In genomic region chr17:81542313-81543185, GRCm38 (mm10) we compare ENCODE assay signal across 8 mouse cellular contexts.
DNase-seq lines count a peak whose midpoint lies in the region; ATAC-seq lines count a peak whose summit lies in the region.
"Had no signal": no experiment of that assay in that cellular context is flagged by ENCODE, and none has a peak within 500 bp of the region (broad histone marks: within the 10 kb centered on the region; RNA-seq: fewer than 3 reads in every experiment).

No protein-coding gene starts in this region.

- no peaks in the 10 kb centered on the region for H3K4me1 ChIP-seq in liver, embryonic 11.5 days (replicated peaks; ENCODE audit: control insufficient read depth, insufficient read depth, low read length)
- H3K4me1 ChIP-seq: stomach, embryonic 15.5 days had no signal

- no peaks in the 10 kb centered on the region for H3K36me3 ChIP-seq in liver, embryonic 11.5 days (ENCODE audit: control insufficient read depth, insufficient read depth, low read length)
- H3K36me3 ChIP-seq: stomach, embryonic 15.5 days had no signal

- WGBS in liver, embryonic 11.5 days, result 77% methylated on average over 12 of the region's 12 CpGs

- no peak for ATAC-seq in liver, embryonic 11.5 days (replicated peaks; ENCODE audit: low FRiP score)

- H3K4me2 ChIP-seq in liver, embryonic 11.5 days, result no peak overlapping the region
- H3K4me2 ChIP-seq: stomach, embryonic 15.5 days had no signal

- H3K9me3 ChIP-seq in liver, embryonic 11.5 days (ENCODE audit: control insufficient read depth, low read length), result no peaks in the 10 kb centered on the region
- H3K9me3 ChIP-seq: stomach, embryonic 15.5 days had no signal

- H3K9ac ChIP-seq in liver, embryonic 11.5 days (ENCODE audit: low read depth, low read length), result no peak overlapping the region
- H3K9ac ChIP-seq: stomach, embryonic 15.5 days had no signal

- H3K27me3 ChIP-seq in liver, embryonic 11.5 days (replicated peaks; ENCODE audit: control insufficient read depth, insufficient read depth, low read length), result no peaks in the 10 kb centered on the region
- H3K27me3 ChIP-seq: stomach, embryonic 15.5 days had no signal

- H3K4me3 ChIP-seq in liver, embryonic 11.5 days (ENCODE audit: low read depth, low read length), result no peak overlapping the region
- H3K4me3 ChIP-seq: stomach, embryonic 15.5 days had no signal

- DNase-seq in right cerebral cortex, postnatal 14 days, result peak; percentile 14
- no peak for DNase-seq in right cerebral cortex, adult 2 months (ENCODE audit: low spot score in 2 of 2)
- peak; percentile 41 to 52 for DNase-seq in frontal cortex, adult 2 months (ENCODE audit: extremely low spot score in 1 of 2, low spot score in 1 of 2)
- peak; percentile 55 for DNase-seq in heart, postnatal 4 days
- no peak for DNase-seq in spleen, adult 12 weeks (ENCODE audit: low spot score)
- no peak for DNase-seq in thymus, adult 18-20 months
- DNase-seq in liver, embryonic 11.5 days (ENCODE audit: low spot score), result no peak

- H3K27ac ChIP-seq in liver, embryonic 11.5 days (ENCODE audit: low read depth, low read length), result no peak overlapping the region
- H3K27ac ChIP-seq: stomach, embryonic 15.5 days had no signal

Comparison
In these comparisons a context has a peak if more than half of its experiments do, and no peak if none do; other contexts are left out.
1. DNase-seq: peak in right cerebral cortex, postnatal 14 days (single experiment), frontal cortex, adult 2 months (2 of 2) and heart, postnatal 4 days (single experiment); none in right cerebral cortex, adult 2 months (0 of 2), spleen, adult 12 weeks (single experiment), thymus, adult 18-20 months (0 of 2) and liver, embryonic 11.5 days (single experiment).